Mouse (Mus musculus): Measurements from ENCODE around the gene Smarca1. TPM values are rescaled to one million over a fixed set of nuclear protein-coding genes. Genes with fewer than 3 reads are reported as not detected.
A peak's percentile ranks its signal among the peaks of the same experiment; 100 is the strongest.

The Smarca1 gene
- polyA plus RNA-seq, 1 experiment from 2014 or later = 31.3 TPM

DNA sequence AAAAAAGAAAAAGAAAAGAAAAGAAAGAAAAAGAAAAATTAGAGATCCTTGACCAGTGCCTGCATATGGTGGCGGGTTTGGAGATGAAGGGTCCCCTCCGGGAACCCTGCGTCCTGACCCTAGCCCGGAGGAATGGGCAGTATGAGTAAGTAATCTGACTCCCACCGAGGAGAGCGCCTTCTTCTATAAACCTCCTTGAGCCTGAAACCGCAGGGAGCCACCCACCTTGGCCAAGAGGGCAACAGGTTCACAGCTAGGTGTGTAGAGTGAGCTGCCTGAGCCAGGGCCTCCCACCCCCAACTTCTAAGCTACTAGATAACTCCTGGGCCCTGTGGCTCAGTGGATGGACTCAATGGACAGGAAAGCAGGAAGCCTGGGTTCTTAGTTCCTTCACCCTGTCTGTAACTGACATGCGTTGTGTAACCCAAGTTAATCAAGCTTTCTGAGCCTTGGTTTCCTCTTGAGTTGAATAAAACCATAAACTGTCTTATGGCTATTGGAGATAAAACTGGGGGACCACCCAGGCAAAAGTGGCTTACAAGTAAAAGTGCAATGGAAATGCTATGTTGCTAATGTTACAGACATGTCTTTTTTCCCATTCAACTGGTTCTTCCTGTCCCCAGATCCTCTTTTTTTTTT, 20.2 kb upstream of the Smarca1 start:
- Histone ChIP-seq H3K4me1 (ENCODE audit: control insufficient read depth, insufficient read depth, low read depth, low read length) (no peaks in the 10 kb centered on the region; the same call in 1 of the 2 replicates), H3K27ac (ENCODE audit: low read depth, low read length) (no peak overlapping the region), H3K9me3 (ENCODE audit: control insufficient read depth, low read length) (no peaks in the 10 kb centered on the region), H3K27me3 (replicated peaks; ENCODE audit: control insufficient read depth, insufficient read depth, low read length) (no peaks in the 10 kb centered on the region), H3K36me3 (ENCODE audit: control insufficient read depth, insufficient read depth, low read length) (no peaks in the 10 kb centered on the region), H3K9ac (ENCODE audit: low read depth, low read length) (peak overlapping the region; percentile 82), H3K4me3 (ENCODE audit: low read length) (peak overlapping the region; percentile 70), H3K4me2 (ENCODE audit: low read length) (peak overlapping the region; percentile 69)
- peak; percentile 31; the same call in 1 of the 2 replicates for ATAC-seq
- WGBS = 30% methylated on average over 8 of the region's 8 CpGs

- H3K4me1 ChIP-seq (ENCODE audit: control insufficient read depth, insufficient read depth, low read depth, low read length) = no peaks in the 10 kb centered on the region; the same call in 1 of the 2 replicates
- 15% methylated on average over 28 of the region's 35 CpGs for WGBS
- no peaks in the 10 kb centered on the region for H3K27me3 ChIP-seq (replicated peaks; ENCODE audit: control insufficient read depth, insufficient read depth, low read length)
- peak within 1 kb of the TSS; percentile 70 for H3K4me3 ChIP-seq (ENCODE audit: low read length)
- H3K27ac ChIP-seq (ENCODE audit: low read depth, low read length) = peak within 1 kb of the TSS; percentile 81
- peak within 1 kb of the TSS; percentile 69 for H3K4me2 ChIP-seq (ENCODE audit: low read length)
- no peaks in the 10 kb centered on the region for H3K9me3 ChIP-seq (ENCODE audit: control insufficient read depth, low read length)
- peak within 1 kb of the TSS; percentile 82 for H3K9ac ChIP-seq (ENCODE audit: low read depth, low read length)
- peak; percentile 94 for ATAC-seq
- H3K36me3 ChIP-seq (ENCODE audit: control insufficient read depth, insufficient read depth, low read length) = no peaks in the 10 kb centered on the region
Observed at GRCm38 (mm10) chrX:47912306-47912792, 19.6 kb upstream of the Smarca1 start, which contains the start of gene Ocrl. Ocrl (plus strand) TSS chrX:47912387.

DNA sequence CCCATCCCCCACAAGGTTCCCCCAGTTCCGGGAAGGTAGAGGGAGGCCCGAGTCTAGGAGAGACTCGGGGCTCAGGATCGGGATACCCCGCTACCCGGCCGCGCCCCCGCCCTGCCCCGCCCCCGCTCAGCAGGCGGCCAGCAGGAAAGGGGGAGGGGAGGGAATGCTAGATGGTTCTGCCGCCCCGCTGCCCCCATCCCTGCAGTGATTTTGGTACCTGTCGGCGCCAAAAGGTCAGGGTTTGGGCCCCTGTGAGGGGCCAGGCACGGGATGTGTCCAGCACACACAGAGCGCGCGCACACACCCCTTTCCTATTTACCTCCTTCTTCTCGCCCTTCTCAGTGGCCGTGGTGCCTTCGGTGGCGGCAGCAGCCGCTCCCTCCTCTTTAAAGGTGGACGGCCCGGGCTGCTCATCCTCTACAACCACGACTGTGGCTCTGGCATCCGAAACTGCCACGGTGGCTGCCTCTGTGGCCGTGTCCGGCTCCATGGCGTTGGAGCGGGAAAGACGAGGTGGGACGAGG, 805 bp downstream of the Smarca1 start:
- peak; percentile 81 for ATAC-seq
- no peaks in the 10 kb centered on the region for H3K9me3 ChIP-seq (ENCODE audit: control insufficient read depth, low read length)
- peak overlapping the region; percentile 65 for H3K4me3 ChIP-seq (ENCODE audit: low read length)
- 16% methylated on average over 14 of the region's 36 CpGs for WGBS
- H3K27me3 ChIP-seq (replicated peaks; ENCODE audit: control insufficient read depth, insufficient read depth, low read length) = no peaks in the 10 kb centered on the region
- no peaks in the 10 kb centered on the region for H3K4me1 ChIP-seq (ENCODE audit: control insufficient read depth, insufficient read depth, low read depth, low read length)
- H3K27ac ChIP-seq (ENCODE audit: low read depth, low read length) = peak overlapping the region; percentile 85
- H3K36me3 ChIP-seq (ENCODE audit: control insufficient read depth, insufficient read depth, low read length) = no peaks in the 10 kb centered on the region
- peak overlapping the region; percentile 80 for H3K9ac ChIP-seq (ENCODE audit: low read depth, low read length)
- H3K4me2 ChIP-seq (ENCODE audit: low read length) = peak overlapping the region; percentile 58

- peak overlapping the region; percentile 80 for H3K9ac ChIP-seq (ENCODE audit: low read depth, low read length)
- no peaks in the 10 kb centered on the region for H3K27me3 ChIP-seq (replicated peaks; ENCODE audit: control insufficient read depth, insufficient read depth, low read length)
- H3K27ac ChIP-seq (ENCODE audit: low read depth, low read length) = peak overlapping the region; percentile 85
- H3K36me3 ChIP-seq (ENCODE audit: control insufficient read depth, insufficient read depth, low read length) = no peaks in the 10 kb centered on the region
- 14% methylated on average over 12 of the region's 12 CpGs for WGBS
- no peaks in the 10 kb centered on the region for H3K9me3 ChIP-seq (ENCODE audit: control insufficient read depth, low read length)
- peak; percentile 68 for ATAC-seq
- H3K4me1 ChIP-seq (ENCODE audit: control insufficient read depth, insufficient read depth, low read depth, low read length) = no peaks in the 10 kb centered on the region
- H3K4me2 ChIP-seq (ENCODE audit: low read length) = peak overlapping the region; percentile 58
- H3K4me3 ChIP-seq (ENCODE audit: low read length) = peak overlapping the region; percentile 65
Observed at GRCm38 (mm10) chrX:47891243-47891906, 1.4 kb downstream of the Smarca1 start.

GRCm38 (mm10) chrX:47887401-47887800, 5.4 kb downstream of the Smarca1 start:
- Histone ChIP-seq H3K9me3 (ENCODE audit: control insufficient read depth, low read length) (no peaks in the 10 kb centered on the region), H3K27ac (ENCODE audit: low read depth, low read length) (no peak overlapping the region), H3K36me3 (ENCODE audit: control insufficient read depth, insufficient read depth, low read length) (no peaks in the 10 kb centered on the region), H3K9ac (ENCODE audit: low read depth, low read length) (no peak overlapping the region), H3K4me1 (ENCODE audit: control insufficient read depth, insufficient read depth, low read depth, low read length) (no peaks in the 10 kb centered on the region), H3K4me3 (ENCODE audit: low read length) (no peak overlapping the region), H3K27me3 (replicated peaks; ENCODE audit: control insufficient read depth, insufficient read depth, low read length) (no peaks in the 10 kb centered on the region), H3K4me2 (ENCODE audit: low read length) (no peak overlapping the region)
- 85% methylated on average over 2 of the region's 2 CpGs for WGBS
- no peak for ATAC-seq

- no peak overlapping the region for H3K9ac ChIP-seq (ENCODE audit: low read depth, low read length)
Observed at GRCm38 (mm10) chrX:47882813-47883212, 10.0 kb downstream of the Smarca1 start.

GRCm38 (mm10) chrX:47880052-47880451, 12.7 kb downstream of the Smarca1 start:
- WGBS = 39% methylated on average over 2 of the region's 2 CpGs

More at GRCm38 (mm10) chrX:47882813-47883212, 10.0 kb downstream of the Smarca1 start:
- Histone ChIP-seq H3K27me3 (replicated peaks; ENCODE audit: control insufficient read depth, insufficient read depth, low read length) (no peaks in the 10 kb centered on the region), H3K4me1 (ENCODE audit: control insufficient read depth, insufficient read depth, low read depth, low read length) (no peaks in the 10 kb centered on the region), H3K4me2 (ENCODE audit: low read length) (no peak overlapping the region), H3K4me3 (ENCODE audit: low read length) (no peak overlapping the region), H3K27ac (ENCODE audit: low read depth, low read length) (no peak overlapping the region), H3K36me3 (ENCODE audit: control insufficient read depth, insufficient read depth, low read length) (no peaks in the 10 kb centered on the region), H3K9me3 (ENCODE audit: control insufficient read depth, low read length) (no peaks in the 10 kb centered on the region)
- no peak for ATAC-seq
- WGBS = 87% methylated on average over 6 of the region's 6 CpGs

DNA sequence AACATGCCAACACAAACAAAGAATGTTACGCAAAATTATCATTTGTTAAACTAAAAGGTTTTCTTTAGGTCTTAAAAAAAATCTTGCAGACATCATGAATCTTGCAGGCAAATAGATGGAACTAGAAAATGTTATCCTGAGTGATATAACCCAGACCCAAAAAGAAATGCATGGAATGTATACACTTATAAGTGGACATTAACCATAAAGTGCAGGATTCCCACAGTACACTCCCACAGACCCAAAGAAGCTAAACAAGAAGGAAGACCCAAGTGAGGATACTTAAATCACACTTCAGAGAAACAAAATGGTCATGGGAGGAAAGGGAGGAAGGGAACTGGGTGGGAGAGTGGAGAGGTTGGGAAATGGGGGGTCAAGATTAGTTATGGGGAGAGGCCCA, 34.2 kb downstream of the Smarca1 start:
- peaks cover 4% of the 10 kb centered on the region for H3K36me3 ChIP-seq (ENCODE audit: control insufficient read depth, insufficient read depth, low read length)
- H3K4me3 ChIP-seq (ENCODE audit: low read length) = no peak overlapping the region
- no peak overlapping the region for H3K9ac ChIP-seq (ENCODE audit: low read depth, low read length)
- H3K9me3 ChIP-seq (ENCODE audit: control insufficient read depth, low read length) = no peaks in the 10 kb centered on the region
- no peaks in the 10 kb centered on the region for H3K4me1 ChIP-seq (ENCODE audit: control insufficient read depth, insufficient read depth, low read depth, low read length)
- H3K27me3 ChIP-seq (replicated peaks; ENCODE audit: control insufficient read depth, insufficient read depth, low read length) = no peaks in the 10 kb centered on the region
- no peak for ATAC-seq
- no peak overlapping the region for H3K4me2 ChIP-seq (ENCODE audit: low read length)
- H3K27ac ChIP-seq (ENCODE audit: low read depth, low read length) = no peak overlapping the region
- WGBS = 98% methylated on average over 1 of the region's 1 CpGs

More at GRCm38 (mm10) chrX:47880052-47880451, 12.7 kb downstream of the Smarca1 start:
- no peaks in the 10 kb centered on the region for H3K27me3 ChIP-seq (replicated peaks; ENCODE audit: control insufficient read depth, insufficient read depth, low read length)
- no peak overlapping the region for H3K27ac ChIP-seq (ENCODE audit: low read depth, low read length)
- no peak overlapping the region for H3K9ac ChIP-seq (ENCODE audit: low read depth, low read length)
- H3K9me3 ChIP-seq (ENCODE audit: control insufficient read depth, low read length) = no peaks in the 10 kb centered on the region
- no peak for ATAC-seq
- H3K4me3 ChIP-seq (ENCODE audit: low read length) = no peak overlapping the region
- no peaks in the 10 kb centered on the region for H3K36me3 ChIP-seq (ENCODE audit: control insufficient read depth, insufficient read depth, low read length)
- H3K4me1 ChIP-seq (ENCODE audit: control insufficient read depth, insufficient read depth, low read depth, low read length) = no peaks in the 10 kb centered on the region
- no peak overlapping the region for H3K4me2 ChIP-seq (ENCODE audit: low read length)

GRCm38 (mm10) chrX:47835835-47836195, 57.0 kb downstream of the Smarca1 start:
- H3K36me3 ChIP-seq (ENCODE audit: control insufficient read depth, insufficient read depth, low read length) = no peaks in the 10 kb centered on the region
- no peaks in the 10 kb centered on the region for H3K9me3 ChIP-seq (ENCODE audit: control insufficient read depth, low read length)
- no peaks in the 10 kb centered on the region for H3K27me3 ChIP-seq (replicated peaks; ENCODE audit: control insufficient read depth, insufficient read depth, low read length)
- H3K4me1 ChIP-seq (ENCODE audit: control insufficient read depth, insufficient read depth, low read depth, low read length) = no peaks in the 10 kb centered on the region
- H3K27ac ChIP-seq (ENCODE audit: low read depth, low read length) = no peak overlapping the region
- no peak for ATAC-seq
- 53% methylated on average over 1 of the region's 1 CpGs for WGBS
- no peak overlapping the region for H3K9ac ChIP-seq (ENCODE audit: low read depth, low read length)
- no peak overlapping the region for H3K4me2 ChIP-seq (ENCODE audit: low read length)
- H3K4me3 ChIP-seq (ENCODE audit: low read length) = no peak overlapping the region
